Mouse (Mus musculus): ENCODE measurements around the gene Pomp. TPM values are rescaled to one million over a fixed set of nuclear protein-coding genes. Genes with fewer than 3 reads are reported as not detected.

Pomp gene
- 407 and 409 TPM in 2 replicates for polyA plus RNA-seq (2015; fragmentation: Nextera tagmentation; extraction: Ambion mirVana)

GRCm38 (mm10) chr5:147860449-147861261 is at the start of gene Pomp:
Gene Pomp, plus strand, starts transcription at chr5:147860461.
- H3K4me2 ChIP-seq (replicated peaks; ENCODE audit: low read depth, low read length): peak within 1 kb of the TSS; percentile 83
- under 1% methylated on average over 66 of the region's 68 CpGs for WGBS

GRCm38 (mm10) chr5:147812255-147813040 is 47.8 kb upstream of the Pomp start:
- no peak for ATAC-seq (ENCODE audit: low FRiP score, low TSS enrichment)
- Histone ChIP-seq H3K36me3 (ENCODE audit: insufficient read depth, low read length) (no peaks in the 10 kb centered on the region), H3K4me2 (replicated peaks; ENCODE audit: low read depth, low read length) (no peak overlapping the region), H3K4me1 (ENCODE audit: insufficient read depth, low read length) (no peaks in the 10 kb centered on the region), H3K4me3 (ENCODE audit: low read length) (no peak overlapping the region), H3K27ac (ENCODE audit: low read length) (no peak overlapping the region), H3K9me3 (ENCODE audit: low read length) (0 out of 2 replicates have a peak, but pooled peaks cover 3% of the 10 kb centered on the region), H3K9ac (replicated peaks; ENCODE audit: low read length) (no peak overlapping the region), H3K27me3 (ENCODE audit: insufficient read depth, low read length) (no peaks in the 10 kb centered on the region)
- 77% methylated on average over 13 of the region's 13 CpGs for WGBS

More at GRCm38 (mm10) chr5:147860449-147861261, at the start of gene Pomp:
- no peaks in the 10 kb centered on the region for H3K27me3 ChIP-seq (ENCODE audit: insufficient read depth, low read length)
- H3K27ac ChIP-seq (ENCODE audit: low read length): peak within 1 kb of the TSS; percentile 73
- peak; percentile 96 for ATAC-seq (ENCODE audit: low FRiP score, low TSS enrichment)
- H3K9ac ChIP-seq (replicated peaks; ENCODE audit: low read length): peak within 1 kb of the TSS; percentile 80
- H3K36me3 ChIP-seq (ENCODE audit: insufficient read depth, low read length): peaks cover 30% of the 10 kb centered on the region
- H3K4me3 ChIP-seq (ENCODE audit: low read length): peak within 1 kb of the TSS; percentile 88
- H3K4me1 ChIP-seq (ENCODE audit: insufficient read depth, low read length): peaks cover 17% of the 10 kb centered on the region
- no peaks in the 10 kb centered on the region for H3K9me3 ChIP-seq (ENCODE audit: low read length)

- Histone ChIP-seq H3K4me1 (ENCODE audit: insufficient read depth, low read length) (no peaks in the 10 kb centered on the region), H3K9ac (replicated peaks; ENCODE audit: low read length) (no peak overlapping the region), H3K9me3 (ENCODE audit: low read length) (peaks cover 9% of the 10 kb centered on the region; the same call in 1 of the 2 replicates), H3K36me3 (ENCODE audit: insufficient read depth, low read length) (no peaks in the 10 kb centered on the region), H3K27ac (ENCODE audit: low read length) (no peak overlapping the region), H3K4me3 (ENCODE audit: low read length) (no peak overlapping the region), H3K4me2 (replicated peaks; ENCODE audit: low read depth, low read length) (no peak overlapping the region), H3K27me3 (ENCODE audit: insufficient read depth, low read length) (no peaks in the 10 kb centered on the region)
- no peak for ATAC-seq (ENCODE audit: low FRiP score, low TSS enrichment)
- WGBS: 77% methylated on average over 13 of the region's 13 CpGs
These were observed 45.3 kb upstream of the Pomp start for GRCm38 (mm10) chr5:147814971-147815370.

- no peaks in the 10 kb centered on the region for H3K27me3 ChIP-seq (ENCODE audit: insufficient read depth, low read length)
- H3K27ac ChIP-seq (ENCODE audit: low read length): no peak overlapping the region
- 71% methylated on average over 8 of the region's 8 CpGs for WGBS
- ATAC-seq (ENCODE audit: low FRiP score, low TSS enrichment): no peak; the same call in 1 of the 2 replicates
- H3K4me3 ChIP-seq (ENCODE audit: low read length): no peak overlapping the region
- H3K9ac ChIP-seq (replicated peaks; ENCODE audit: low read length): no peak overlapping the region
- peaks cover 9% of the 10 kb centered on the region; the same call in 1 of the 2 replicates for H3K9me3 ChIP-seq (ENCODE audit: low read length)
- no peak overlapping the region for H3K4me2 ChIP-seq (replicated peaks; ENCODE audit: low read depth, low read length)
- no peaks in the 10 kb centered on the region for H3K36me3 ChIP-seq (ENCODE audit: insufficient read depth, low read length)
- H3K4me1 ChIP-seq (ENCODE audit: insufficient read depth, low read length): no peaks in the 10 kb centered on the region
These were observed 44.7 kb upstream of the Pomp start for GRCm38 (mm10) chr5:147815592-147815991.

- ATAC-seq (ENCODE audit: low FRiP score, low TSS enrichment): no peak
- H3K9ac ChIP-seq (replicated peaks; ENCODE audit: low read length): no peak overlapping the region
- no peaks in the 10 kb centered on the region for H3K4me1 ChIP-seq (ENCODE audit: insufficient read depth, low read length)
- H3K36me3 ChIP-seq (ENCODE audit: insufficient read depth, low read length): no peaks in the 10 kb centered on the region
- no peak overlapping the region for H3K27ac ChIP-seq (ENCODE audit: low read length)
- no peak overlapping the region for H3K4me2 ChIP-seq (replicated peaks; ENCODE audit: low read depth, low read length)
- H3K9me3 ChIP-seq (ENCODE audit: low read length): peaks cover 9% of the 10 kb centered on the region; the same call in 1 of the 2 replicates
- H3K4me3 ChIP-seq (ENCODE audit: low read length): no peak overlapping the region
- 77% methylated on average over 4 of the region's 4 CpGs for WGBS
- no peaks in the 10 kb centered on the region for H3K27me3 ChIP-seq (ENCODE audit: insufficient read depth, low read length)
These were observed 43.8 kb upstream of the Pomp start for GRCm38 (mm10) chr5:147816465-147816864.

GRCm38 (mm10) chr5:147817747-147818496 is 42.3 kb upstream of the Pomp start:
- H3K27me3 ChIP-seq (ENCODE audit: insufficient read depth, low read length): no peaks in the 10 kb centered on the region
- H3K4me2 ChIP-seq (replicated peaks; ENCODE audit: low read depth, low read length): no peak overlapping the region
- peaks cover 9% of the 10 kb centered on the region; the same call in 1 of the 2 replicates for H3K9me3 ChIP-seq (ENCODE audit: low read length)
- H3K4me3 ChIP-seq (ENCODE audit: low read length): no peak overlapping the region
- H3K4me1 ChIP-seq (ENCODE audit: insufficient read depth, low read length): no peaks in the 10 kb centered on the region
- H3K36me3 ChIP-seq (ENCODE audit: insufficient read depth, low read length): no peaks in the 10 kb centered on the region
- H3K9ac ChIP-seq (replicated peaks; ENCODE audit: low read length): no peak overlapping the region
- no peak overlapping the region for H3K27ac ChIP-seq (ENCODE audit: low read length)
- no peak for ATAC-seq (ENCODE audit: low FRiP score, low TSS enrichment)
- WGBS: 91% methylated on average over 9 of the region's 9 CpGs

- no peak overlapping the region for H3K4me2 ChIP-seq (replicated peaks; ENCODE audit: low read depth, low read length)
- no peak overlapping the region for H3K27ac ChIP-seq (ENCODE audit: low read length)
- peaks cover 9% of the 10 kb centered on the region; the same call in 1 of the 2 replicates for H3K9me3 ChIP-seq (ENCODE audit: low read length)
- WGBS: 92% methylated on average over 8 of the region's 8 CpGs
- no peak overlapping the region for H3K4me3 ChIP-seq (ENCODE audit: low read length)
- H3K4me1 ChIP-seq (ENCODE audit: insufficient read depth, low read length): no peaks in the 10 kb centered on the region
- H3K9ac ChIP-seq (replicated peaks; ENCODE audit: low read length): no peak overlapping the region
- H3K27me3 ChIP-seq (ENCODE audit: insufficient read depth, low read length): no peaks in the 10 kb centered on the region
- ATAC-seq (ENCODE audit: low FRiP score, low TSS enrichment): no peak
- H3K36me3 ChIP-seq (ENCODE audit: insufficient read depth, low read length): no peaks in the 10 kb centered on the region
These were observed 41.4 kb upstream of the Pomp start for GRCm38 (mm10) chr5:147818866-147819265.

- H3K4me2 ChIP-seq (replicated peaks; ENCODE audit: low read depth, low read length): no peak overlapping the region
- no peaks in the 10 kb centered on the region for H3K36me3 ChIP-seq (ENCODE audit: insufficient read depth, low read length)
- WGBS: 87% methylated on average over 7 of the region's 7 CpGs
These were observed 40.4 kb upstream of the Pomp start for GRCm38 (mm10) chr5:147819895-147820294.

GRCm38 (mm10) chr5:147824021-147824605 is 36.1 kb upstream of the Pomp start:
- no peak overlapping the region for H3K9ac ChIP-seq (replicated peaks; ENCODE audit: low read length)

More at GRCm38 (mm10) chr5:147819895-147820294, 40.4 kb upstream of the Pomp start:
- no peak overlapping the region for H3K4me3 ChIP-seq (ENCODE audit: low read length)
- no peak overlapping the region for H3K9ac ChIP-seq (replicated peaks; ENCODE audit: low read length)
- no peak for ATAC-seq (ENCODE audit: low FRiP score, low TSS enrichment)
- H3K4me1 ChIP-seq (ENCODE audit: insufficient read depth, low read length): no peaks in the 10 kb centered on the region
- H3K9me3 ChIP-seq (ENCODE audit: low read length): peaks cover 9% of the 10 kb centered on the region; the same call in 1 of the 2 replicates
- no peak overlapping the region for H3K27ac ChIP-seq (ENCODE audit: low read length)
- no peaks in the 10 kb centered on the region for H3K27me3 ChIP-seq (ENCODE audit: insufficient read depth, low read length)

More at GRCm38 (mm10) chr5:147824021-147824605, 36.1 kb upstream of the Pomp start:
- Histone ChIP-seq H3K27me3 (ENCODE audit: insufficient read depth, low read length) (no peaks in the 10 kb centered on the region), H3K9me3 (ENCODE audit: low read length) (no peaks in the 10 kb centered on the region), H3K27ac (ENCODE audit: low read length) (no peak overlapping the region), H3K4me1 (ENCODE audit: insufficient read depth, low read length) (peaks cover 15% of the 10 kb centered on the region), H3K4me3 (ENCODE audit: low read length) (no peak overlapping the region), H3K36me3 (ENCODE audit: insufficient read depth, low read length) (no peaks in the 10 kb centered on the region), H3K4me2 (replicated peaks; ENCODE audit: low read depth, low read length) (no peak overlapping the region)
- ATAC-seq (ENCODE audit: low FRiP score, low TSS enrichment): no peak
- 82% methylated on average over 13 of the region's 13 CpGs for WGBS

All from kidney, embryonic 16.5 days (tissue).